Comparison of ENCODE assay signal across 8 mouse cellular contexts in genomic region chr7:118129430-118130041, GRCm38 (mm10). TPM values are rescaled to one million over a fixed set of nuclear protein-coding genes. Genes with fewer than 3 reads are reported as not detected.
DNase-seq lines count a peak whose midpoint lies in the region; ATAC-seq lines count a peak whose summit lies in the region.

TSS of gene Arl6ip1 (minus strand) at chr7:118129662.

- H3K9ac ChIP-seq in kidney, embryonic 15.5 days: peak within 1 kb of the TSS; percentile 91

- peak; percentile 96 for ATAC-seq in erythroblast, adult 5-6 weeks (replicated peaks; ENCODE audit: low FRiP score, poor library complexity, severe bottlenecking)
- ATAC-seq in kidney, embryonic 15.5 days (replicated peaks; ENCODE audit: low FRiP score): peak; percentile 98
- ATAC-seq in monocyte, adult 5-6 weeks (replicated peaks; ENCODE audit: insufficient number of reproducible peaks, low FRiP score, low TSS enrichment, poor library complexity, severe bottlenecking): peak; percentile 98

- H3K4me1 ChIP-seq in heart, embryonic 10.5 days: peaks cover 28% of the 10 kb centered on the region
- peaks cover 30% of the 10 kb centered on the region for H3K4me1 ChIP-seq in kidney, embryonic 15.5 days

- no peaks in the 10 kb centered on the region for H3K27me3 ChIP-seq in heart, embryonic 10.5 days (ENCODE audit: insufficient read depth, poor library complexity, severe bottlenecking)
- no peaks in the 10 kb centered on the region for H3K27me3 ChIP-seq in kidney, embryonic 15.5 days

- H3K36me3 ChIP-seq in heart, embryonic 10.5 days: peaks cover 17% of the 10 kb centered on the region
- H3K36me3 ChIP-seq in kidney, embryonic 15.5 days: peaks cover 24% of the 10 kb centered on the region

- peak within 1 kb of the TSS; percentile 75 for H3K4me2 ChIP-seq in kidney, embryonic 15.5 days

- WGBS in heart, embryonic 10.5 days: under 1% methylated on average over 39 of the region's 39 CpGs
- WGBS in kidney, embryonic 15.5 days: under 1% methylated on average over 39 of the region's 39 CpGs

- DNase-seq in A20 (ENCODE audit: low read depth, low spot score): peak; percentile 99
- peak; percentile 99 for DNase-seq in brain, adult 2 months (ENCODE audit: low read depth, low spot score)
- DNase-seq in heart, embryonic 10.5 days (ENCODE audit: low spot score): peak; percentile 99
- peak; percentile 98 for DNase-seq in liver
- DNase-seq in spleen, postnatal 4 days (ENCODE audit: low spot score in 2 of 2): peak; percentile 97 to 98

- H3K27ac ChIP-seq in heart, embryonic 10.5 days: peak within 1 kb of the TSS; percentile 95
- peak within 1 kb of the TSS; percentile 96 for H3K27ac ChIP-seq in kidney, embryonic 15.5 days

- H3K9me3 ChIP-seq in heart, embryonic 10.5 days: no peaks in the 10 kb centered on the region
- H3K9me3 ChIP-seq in kidney, embryonic 15.5 days (replicated peaks): no peaks in the 10 kb centered on the region

- H3K4me3 ChIP-seq in heart, embryonic 10.5 days: peak within 1 kb of the TSS; percentile 93
- peak within 1 kb of the TSS; percentile 89 for H3K4me3 ChIP-seq in kidney, embryonic 15.5 days (replicated peaks)

RNA-seq across cellular contexts. Expression of gene Arl6ip1, which starts in this region (rescaled TPM):
- 103 and 110 TPM in 2 replicates for total RNA-seq in erythroblast, adult 5-6 weeks (2015; ENCODE audit: low replicate concordance)
- 82.2 and 113 TPM in 2 replicates for total RNA-seq in erythroblast, adult 5-6 weeks (2017; ENCODE audit: low replicate concordance)
- 311 and 353 TPM in 2 replicates for polyA plus RNA-seq in heart, embryonic 10.5 days (2016; fragmentation: Nextera tagmentation; extraction: Ambion mirVana)
- 517 and 562 TPM in 2 replicates for polyA plus RNA-seq in kidney, embryonic 15.5 days (2015; fragmentation: Nextera tagmentation; extraction: Ambion mirVana)
- total RNA-seq in monocyte, adult 5-6 weeks (2017): 207 to 220 TPM (median 208 TPM) in 3 replicates

Comparison
In these comparisons a context has a peak if more than half of its experiments do, and no peak if none do; other contexts are left out.
1. Peak in every context shown above with its lines: DNase-seq, ATAC-seq, H3K4me3 ChIP-seq and H3K27ac ChIP-seq.